Mouse (Mus musculus) layer of hippocampus, postnatal 36 days (tissue): ENCODE data around the gene Chst3. TPM values are rescaled to one million over a fixed set of nuclear protein-coding genes. Genes with fewer than 3 reads are reported as not detected.
"Not testable (repeated sequence)": the region's sequence is repeated elsewhere in the genome, so short reads cannot be mapped to it uniquely, and the experiment has no call there.

Source experiments
- DNase-seq, 2 experiments: peaks; one replicate each; pipeline ENCODE4 v3.0.0; 2022
- microRNA-seq, 2 experiments: library from miRNA; unstranded; fragments of <30 nt; microRNA quantifications; one replicate each; pipeline ENCODE4 v1.2.0; 2021
- total RNA-seq, 2 experiments: library from RNA; stranded (reverse); gene quantifications; 2 replicates each; pipeline ENCODE4 v1.2.3; 2021

Chst3 gene
- total RNA-seq, 2 experiments from 2014 or later, result 2.2 to 2.8 TPM

DNA sequence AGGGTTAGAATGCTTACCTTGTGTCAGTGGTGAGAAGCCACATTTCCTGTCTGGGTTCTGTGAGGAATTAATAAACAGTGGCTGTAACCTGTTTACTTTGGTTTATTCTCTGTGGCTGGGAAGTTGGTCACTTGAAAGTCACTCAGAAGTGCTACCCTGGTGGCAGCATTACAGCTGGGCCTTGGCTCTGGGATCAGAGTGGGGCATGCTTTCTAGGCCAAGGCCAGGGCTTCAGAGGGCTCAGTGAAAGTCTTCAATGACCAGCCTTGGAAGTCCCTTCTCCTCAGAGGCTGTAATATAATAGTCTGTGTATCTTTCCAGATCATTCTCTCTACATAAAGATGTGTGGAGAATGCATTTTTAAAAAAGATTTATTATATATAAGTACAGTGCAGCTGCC, 63.0 kb downstream of the Chst3 start:
- no peak for DNase-seq

DNA sequence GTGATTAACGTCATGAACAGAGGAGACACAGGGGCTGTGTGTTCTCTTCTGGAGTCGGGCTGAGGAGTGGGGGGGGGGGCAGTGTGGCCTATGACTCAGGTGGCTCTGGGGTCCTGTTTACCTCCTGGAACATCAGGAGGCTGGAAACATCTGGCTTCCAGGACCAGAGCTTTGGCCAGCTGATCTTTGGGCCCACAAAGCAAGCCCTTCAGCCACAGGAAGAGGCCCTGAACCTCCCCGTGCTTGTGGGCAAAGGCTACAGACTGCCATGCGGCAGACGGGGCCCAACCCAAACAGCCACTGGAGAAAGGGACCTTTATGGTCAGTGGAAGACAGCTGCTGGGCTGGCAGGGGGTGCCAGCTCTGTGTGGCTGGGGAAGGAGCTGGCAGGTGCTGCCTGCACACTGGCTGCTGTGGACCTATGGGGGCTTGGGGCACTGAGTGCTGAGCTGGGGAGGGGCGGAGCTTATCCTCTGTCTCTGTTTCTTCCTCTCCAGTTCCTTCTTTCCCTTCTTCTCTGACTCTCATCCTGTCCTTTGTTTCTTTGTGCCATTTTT, 67.9 kb downstream of the Chst3 start:
- DNase-seq, result no peak

DNA sequence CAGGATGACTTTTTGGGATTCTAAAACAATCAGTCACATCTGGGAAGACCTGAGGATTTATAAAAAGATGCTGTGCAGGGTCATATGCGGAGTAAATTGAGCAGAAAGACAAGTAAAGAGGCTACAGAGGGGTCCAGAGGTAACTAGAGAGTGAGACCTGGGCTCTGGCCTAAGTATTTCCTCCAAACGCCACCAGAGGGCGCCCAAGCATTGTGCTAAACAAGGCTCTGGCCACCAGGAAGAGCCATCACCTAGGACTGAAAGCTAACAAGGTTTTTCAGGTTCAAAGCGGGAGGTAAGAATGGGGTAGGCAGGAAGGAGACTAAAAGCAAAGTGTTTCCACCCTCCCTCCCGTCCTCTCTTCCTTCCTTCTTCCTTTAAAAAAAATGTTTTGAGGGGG, 71.0 kb downstream of the Chst3 start:
- peak; percentile 67 for DNase-seq

DNA sequence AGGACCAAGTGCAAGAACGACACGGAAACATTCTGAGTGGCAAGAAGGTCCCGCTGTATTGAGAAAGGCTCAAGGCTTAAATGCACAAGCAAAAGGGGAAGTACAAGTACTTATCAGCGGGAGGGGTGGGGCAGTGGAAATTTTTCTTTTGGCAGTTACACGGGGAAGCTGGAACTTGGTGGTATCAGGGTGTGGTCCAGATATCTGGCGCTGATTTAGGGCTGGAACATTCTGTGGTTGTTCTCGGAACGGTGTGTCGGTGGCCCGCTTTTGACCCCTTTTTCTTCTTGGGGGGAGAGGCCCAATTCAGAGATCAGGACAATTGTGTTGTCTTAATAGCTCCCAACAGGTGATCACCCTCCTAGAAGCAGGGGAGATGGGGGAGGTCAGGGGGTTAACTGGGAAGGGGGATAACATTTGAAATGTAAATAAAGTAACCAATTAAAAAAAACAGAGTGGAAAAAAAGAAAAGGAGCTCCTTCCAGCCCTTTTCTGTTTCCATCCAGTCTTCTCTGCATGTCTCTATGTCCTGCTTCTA, 71.5 kb downstream of the Chst3 start:
- not testable (repeated sequence) for DNase-seq

DNA sequence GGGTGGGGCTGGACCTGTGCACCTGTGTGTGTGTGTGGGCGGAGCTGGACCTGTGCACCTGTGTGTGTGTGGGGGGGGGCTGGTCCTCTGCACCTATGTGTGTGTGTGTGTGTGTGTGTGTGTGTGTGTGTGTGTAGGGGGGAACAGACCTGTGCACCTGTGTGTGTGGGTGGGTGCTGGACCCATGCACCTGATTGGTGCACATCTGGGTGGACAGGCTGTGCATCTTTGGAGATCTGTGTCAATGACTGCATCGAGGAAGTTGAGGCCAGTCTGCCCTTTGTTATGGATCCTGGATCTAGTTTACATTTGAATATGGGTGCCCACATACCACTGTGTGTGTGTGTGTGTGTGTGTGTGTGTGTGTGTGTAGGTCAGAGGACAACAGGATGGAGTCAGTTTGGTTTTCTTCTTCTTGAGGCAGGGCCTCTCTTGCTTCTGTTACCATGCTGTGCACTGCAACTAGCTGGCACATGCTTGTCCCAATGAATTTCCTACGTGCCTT, 77.4 kb downstream of the Chst3 start:
- DNase-seq, result no peak

DNA sequence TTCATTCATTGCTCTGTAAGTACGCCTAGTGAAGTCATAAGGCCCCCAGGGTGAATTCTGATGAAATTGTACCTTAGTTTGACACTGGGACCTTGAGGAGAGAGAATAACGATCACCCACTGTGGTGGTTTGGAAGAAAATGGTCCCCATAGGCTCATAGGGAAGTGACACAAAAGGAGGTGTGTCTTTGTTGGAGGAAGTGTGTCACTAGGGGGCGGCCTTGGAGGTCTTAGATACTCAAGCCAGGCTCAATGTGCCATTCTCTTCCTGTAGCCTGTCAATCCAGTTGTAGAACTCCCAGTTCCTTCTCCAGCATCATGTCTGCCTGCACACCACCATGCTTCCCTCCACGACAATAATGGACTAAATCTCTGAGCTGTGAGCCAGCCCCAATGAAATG, 78.3 kb downstream of the Chst3 start:
- no peak for DNase-seq

DNA sequence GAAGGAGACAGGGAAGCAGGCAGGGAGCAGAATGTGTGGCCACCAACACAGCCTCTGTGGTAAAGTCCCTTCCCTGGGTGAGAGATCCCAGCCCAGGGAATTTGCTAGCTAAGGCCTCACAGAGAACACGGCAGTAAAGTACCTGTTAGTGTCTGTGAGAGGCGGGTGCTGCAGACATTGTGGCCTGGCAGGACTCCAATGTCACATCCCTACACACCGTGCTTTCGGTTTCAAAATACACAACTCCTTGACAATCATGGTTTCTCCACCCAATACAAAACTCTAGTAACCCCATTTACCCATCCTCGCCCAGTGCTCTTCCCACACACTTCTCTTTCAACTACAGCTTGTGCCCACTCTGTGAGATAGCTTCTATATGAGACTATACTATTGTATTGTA, 80.4 kb downstream of the Chst3 start:
- no peak for DNase-seq

DNA sequence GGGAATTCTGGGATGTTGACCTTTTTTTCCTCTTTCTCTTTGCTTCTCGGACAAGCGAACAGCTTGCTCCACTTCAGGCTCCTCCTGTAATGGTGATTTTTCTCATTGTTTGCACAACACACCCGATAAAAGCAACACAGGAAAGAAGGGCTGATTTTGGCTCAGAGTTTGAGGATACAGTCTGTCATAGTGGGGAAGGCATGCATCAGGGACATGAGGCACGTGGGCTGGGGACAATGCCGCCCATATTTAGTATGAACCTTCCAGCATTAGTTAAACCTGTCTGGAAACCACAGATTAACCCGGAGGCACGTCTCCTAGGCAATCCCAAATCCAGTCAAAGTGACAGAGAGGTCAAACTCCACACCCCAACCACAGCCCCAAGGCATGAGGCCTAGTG, 82.1 kb downstream of the Chst3 start:
- no peak for DNase-seq

DNA sequence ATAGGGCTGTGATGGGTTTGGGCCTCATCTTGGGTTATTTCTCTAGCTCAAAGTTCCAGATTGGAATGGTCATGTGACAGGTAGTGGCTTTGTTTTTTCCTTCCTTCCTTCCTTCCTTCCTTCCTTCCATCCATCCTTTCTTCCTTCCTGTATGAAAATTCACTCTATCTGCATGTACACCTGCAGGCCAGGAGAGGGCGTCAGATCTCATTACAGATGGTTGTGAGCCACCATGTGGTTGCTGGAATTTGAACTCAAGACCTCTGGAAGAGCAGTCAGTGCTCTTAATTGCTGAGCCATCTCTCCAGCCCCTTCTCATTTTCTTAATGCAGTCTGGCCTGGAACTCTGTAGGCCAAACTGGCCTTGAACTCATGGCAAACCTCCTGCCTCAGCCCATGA, 83.0 kb downstream of the Chst3 start:
- not testable (repeated sequence) for DNase-seq

DNA sequence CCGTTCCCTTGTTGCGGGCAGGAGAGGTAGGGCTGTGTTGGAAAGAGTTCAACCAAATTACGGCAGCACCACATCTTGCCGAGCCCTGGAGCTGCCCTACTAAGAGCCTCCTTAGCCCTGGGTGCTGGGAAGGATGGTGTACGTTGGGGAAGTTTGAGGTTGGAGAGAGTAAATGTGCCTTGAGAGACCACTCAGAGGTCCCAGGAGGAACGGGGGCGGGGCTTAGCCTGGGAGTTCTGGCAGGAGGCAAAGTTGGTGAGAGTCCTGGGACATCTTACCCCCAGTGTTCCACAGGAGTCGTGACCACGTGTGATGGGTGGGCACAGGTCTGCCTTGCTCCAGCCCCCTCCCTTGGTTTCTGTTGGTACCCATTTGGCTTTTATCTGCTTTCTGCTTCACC, 84.9 kb downstream of the Chst3 start:
- no peak for DNase-seq

DNA sequence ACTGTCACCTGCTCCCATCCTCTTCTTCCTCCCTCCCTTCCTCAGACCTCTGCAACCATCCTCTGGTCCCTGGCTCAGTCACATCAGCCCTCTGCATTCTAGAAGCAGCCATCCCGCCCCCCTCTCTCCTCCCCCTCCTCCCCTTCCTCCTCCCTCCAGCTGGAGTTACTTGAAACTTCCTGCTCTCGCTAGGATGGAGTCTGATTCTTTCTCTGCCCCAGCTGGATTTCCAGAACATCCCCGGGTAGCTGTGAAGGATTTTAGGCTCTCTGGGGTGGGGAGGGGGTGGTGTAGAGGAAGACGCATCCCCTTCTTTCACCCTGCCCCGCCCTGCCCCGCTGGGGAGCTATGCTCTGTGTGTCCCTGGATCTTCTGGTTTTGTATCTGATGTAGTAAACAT, 85.6 kb downstream of the Chst3 start:
- DNase-seq, result no peak

Small RNA genes within 50 kb of the gene (microRNA-seq; reads per million reads assigned to microRNA genes)
- 0 reads per million in 2 experiments for gene Gm22117

Other genes with a start within 250 kb of the Chst3 start
- gene Ascc1, start 216.5 kb downstream of the Chst3 start, total RNA-seq, result 10 to 100 TPM; 14.3 to 18.1 TPM
- gene Anapc16, start 216.1 kb downstream of the Chst3 start, total RNA-seq, result 10 to 100 TPM; 69.8 to 71.1 TPM
- gene Spock2, start 113.0 kb downstream of the Chst3 start, total RNA-seq, result 100 to 1,000 TPM; 493 to 502 TPM
- gene Psap, start 58.4 kb upstream of the Chst3 start, total RNA-seq, result 1,000 to 10,000 TPM; 1,330 to 1,401 TPM
- gene Vsir, start 127.6 kb upstream of the Chst3 start, total RNA-seq, result 10 to 100 TPM; 19.8 to 22.9 TPM
- not detected for gene Gm17455, start 180.5 kb upstream of the Chst3 start, total RNA-seq